Mouse (Mus musculus) retina, adult 2 months (tissue): ENCODE results near the gene Cpped1.

Experiments
- DNase-seq: peaks from one replicate; pipeline ENCODE4 v3.0.0-alpha.2; 2012; ENCODE audit warnings: low read depth, low spot score

Gene Cpped1

DNA sequence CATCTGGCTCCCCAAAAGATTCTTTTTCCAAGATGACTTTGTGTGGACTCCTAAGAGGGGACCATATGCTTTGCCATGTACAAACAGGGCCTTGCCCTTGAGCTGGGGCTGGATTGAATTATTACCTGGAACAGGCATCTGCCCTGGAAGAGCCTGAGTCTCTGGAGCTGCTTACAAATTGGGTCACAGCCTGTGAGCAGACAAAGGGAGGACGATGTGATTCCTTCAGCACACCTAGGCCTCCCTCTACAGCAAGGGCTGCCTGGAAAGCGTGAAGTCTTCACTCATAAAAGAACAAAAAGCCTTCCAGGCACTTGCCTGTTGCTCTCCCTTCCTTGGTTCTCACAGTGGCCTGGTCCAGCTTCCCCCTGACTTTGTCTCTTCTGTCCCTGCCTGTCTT lies 136.9 kb downstream of the Cpped1 start:
- no peak for DNase-seq

DNA sequence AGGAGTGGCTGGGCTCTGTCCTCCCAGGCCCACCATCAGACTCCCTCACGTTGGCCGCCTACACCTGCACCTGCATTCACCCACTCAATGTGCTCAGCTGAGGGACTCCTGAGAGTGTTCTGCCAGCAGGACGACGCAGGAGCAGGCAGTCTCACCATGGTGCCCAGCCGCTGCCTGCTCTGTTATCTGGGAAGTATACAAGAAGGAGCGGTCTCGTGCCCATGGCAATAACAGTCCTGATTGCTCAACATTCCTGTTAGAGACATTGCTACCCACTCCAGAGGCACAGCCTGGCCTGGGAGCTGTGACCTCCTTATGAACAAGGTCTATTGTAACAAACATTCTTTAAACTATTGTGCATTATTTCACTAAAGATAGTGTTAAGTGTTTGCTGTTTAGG lies 151.3 kb downstream of the Cpped1 start:
- no peak for DNase-seq

DNA sequence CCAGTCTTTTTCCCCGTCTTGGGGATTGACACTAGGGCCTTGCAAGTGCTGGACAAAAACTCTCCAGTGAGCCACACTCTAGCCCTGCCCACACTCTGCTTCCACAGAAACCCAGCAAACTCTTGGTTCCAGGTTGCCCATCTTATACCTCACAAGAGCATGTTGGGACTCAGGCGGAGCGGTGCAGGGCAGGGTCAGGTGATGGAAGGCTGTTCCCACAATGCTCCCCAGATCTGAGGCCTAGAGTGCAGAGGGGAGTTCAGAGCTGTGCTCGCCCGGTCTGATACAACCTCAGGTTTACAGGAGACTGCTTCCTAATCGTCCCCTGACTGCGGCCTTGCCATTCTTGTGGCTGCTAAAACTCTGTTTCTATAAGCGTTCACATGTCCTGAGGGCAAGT lies 151.8 kb downstream of the Cpped1 start:
- DNase-seq, result no peak

DNA sequence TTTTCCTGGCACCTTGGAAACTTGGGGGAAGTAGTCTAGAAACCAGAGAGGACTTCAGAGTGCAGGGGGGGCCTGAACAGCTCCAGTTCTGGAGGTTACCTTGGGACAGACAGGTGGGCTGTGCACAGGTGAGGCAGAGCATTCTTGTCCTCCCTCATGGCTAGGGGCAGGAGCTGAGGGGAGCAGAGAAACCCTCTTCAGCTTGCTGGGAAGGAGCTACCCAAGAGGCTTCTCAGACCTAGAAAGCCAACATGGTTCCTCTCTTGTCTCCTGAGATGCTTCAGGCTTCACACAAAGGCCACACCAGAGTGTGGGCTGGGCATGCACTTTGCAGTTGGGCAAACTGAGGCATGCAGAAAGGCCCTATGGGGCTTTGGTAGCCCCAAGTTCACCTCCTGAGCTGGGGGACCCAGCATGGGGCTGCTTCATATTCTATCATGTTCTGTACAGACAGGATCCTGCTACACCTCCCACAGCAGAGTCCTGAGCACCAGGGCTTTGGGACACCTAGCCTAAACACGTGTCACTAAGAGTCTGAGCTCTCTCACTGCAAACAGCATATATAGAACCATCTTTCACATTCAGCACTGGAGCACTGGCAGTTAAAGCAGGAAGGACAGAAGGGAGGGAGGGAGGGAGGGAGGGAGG lies 152.5 kb downstream of the Cpped1 start:
- no peak for DNase-seq

DNA sequence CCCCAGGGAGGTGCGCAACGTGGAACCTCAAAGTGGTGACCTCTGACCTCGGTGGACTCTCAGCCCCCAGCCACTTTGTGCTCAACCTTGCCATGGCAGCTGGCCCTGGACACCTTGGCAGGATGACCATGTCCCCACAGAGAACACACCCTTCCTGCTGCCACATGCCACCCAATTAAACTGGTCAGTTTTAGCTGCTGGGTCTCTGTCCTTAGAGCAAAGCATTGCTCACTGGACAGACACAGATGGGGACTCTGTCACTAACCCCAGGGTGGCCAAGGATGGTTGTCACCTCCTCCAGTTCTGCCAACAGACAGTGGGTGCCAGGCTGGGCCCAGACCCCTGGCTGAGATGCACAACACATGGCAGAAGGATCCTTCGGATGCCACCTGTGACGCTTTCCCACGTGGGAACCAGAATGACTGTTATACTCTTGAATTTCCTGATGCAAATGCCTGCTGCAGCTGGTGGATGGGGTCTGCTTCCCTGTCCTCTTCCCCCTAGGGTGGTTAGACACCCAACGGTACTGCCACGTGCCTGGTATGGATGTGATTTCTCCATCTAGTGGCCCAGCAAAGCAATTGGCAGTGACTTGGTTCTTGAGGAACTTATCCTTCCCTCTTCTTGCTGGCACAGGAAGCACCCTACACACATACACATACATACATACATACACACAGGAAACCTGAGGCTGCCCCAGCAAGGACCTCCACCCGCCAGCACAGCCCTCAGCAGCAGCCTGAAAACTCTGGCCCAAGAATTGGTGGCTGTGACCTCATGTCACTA lies 153.8 kb downstream of the Cpped1 start:
- no peak for DNase-seq

DNA sequence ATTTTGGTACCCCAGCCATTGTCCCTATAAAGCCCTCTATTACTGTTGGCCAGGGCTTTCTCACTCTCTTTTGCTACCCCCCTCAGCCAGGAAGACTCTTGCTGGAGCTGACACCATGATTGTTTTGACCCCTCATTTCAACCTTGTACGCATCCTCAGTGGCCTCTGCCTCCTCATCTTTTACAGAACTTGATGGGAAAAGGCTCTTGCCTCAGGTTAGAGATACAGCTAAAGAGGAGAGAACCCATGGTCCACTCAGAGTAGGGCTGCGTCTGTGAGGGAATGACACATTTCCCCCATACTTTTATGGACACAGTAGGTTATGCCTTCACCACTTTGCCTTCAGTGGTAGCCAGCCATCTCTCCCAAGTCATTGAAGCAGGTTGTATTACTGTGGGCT lies 155.1 kb downstream of the Cpped1 start:
- no peak for DNase-seq
